Mouse (Mus musculus) naive thymus-derived CD4-positive, alpha-beta T cell, adult 2 months (primary cell): ENCODE data around the gene Susd6.

ENCODE experiments used
- DNase-seq: peaks from one replicate; pipeline ENCODE4 v3.0.0-alpha.2; 2011; ENCODE audit warnings: low read depth

The Susd6 gene

GRCm38 (mm10) chr12:80838271-80838670 is 48.0 kb downstream of the Susd6 start:
- no peak for DNase-seq

- DNase-seq = no peak
Measured at GRCm38 (mm10) chr12:80838787-80839186, 48.5 kb downstream of the Susd6 start.

- no peak for DNase-seq
Measured at GRCm38 (mm10) chr12:80839631-80840030, 49.3 kb downstream of the Susd6 start.

DNA sequence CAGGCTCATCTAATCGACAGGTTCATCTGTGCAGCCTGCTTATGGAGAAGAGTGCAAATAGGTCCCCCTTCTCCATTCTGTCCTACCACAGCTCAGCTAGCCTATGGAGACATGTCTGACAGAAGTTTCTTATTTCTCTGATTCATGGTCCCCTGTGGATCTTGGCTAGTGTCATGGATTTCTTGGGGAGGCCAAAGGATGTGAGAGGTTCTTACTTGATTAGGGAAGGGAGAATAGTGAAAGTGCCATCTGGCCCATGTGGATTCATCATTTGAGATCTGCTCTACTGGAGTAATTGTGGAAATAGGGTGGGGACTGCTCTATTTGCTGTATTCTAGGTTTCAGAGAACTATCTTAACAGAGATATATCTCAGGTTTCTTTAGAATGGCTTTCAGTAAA is 51.3 kb downstream of the Susd6 start:
- DNase-seq = no peak

DNA sequence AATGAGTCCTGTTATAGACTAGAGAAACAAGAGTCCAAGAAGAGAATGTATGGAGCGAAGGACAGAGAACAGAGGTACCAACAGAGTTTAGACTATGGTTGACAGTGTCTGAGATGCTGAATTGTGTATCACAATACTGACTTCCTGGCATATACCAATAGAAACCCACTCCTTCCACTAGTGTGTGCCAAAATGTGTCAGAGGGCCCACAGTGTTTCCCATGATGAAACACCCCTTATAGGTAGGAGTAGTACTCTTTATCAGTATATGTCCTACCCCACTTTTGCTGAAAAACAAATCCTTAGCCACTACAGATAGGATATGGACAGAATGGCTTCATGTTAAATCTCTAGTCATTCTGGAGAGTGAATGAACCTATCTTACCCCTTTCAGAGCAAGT is 52.3 kb downstream of the Susd6 start:
- DNase-seq = no peak

DNA sequence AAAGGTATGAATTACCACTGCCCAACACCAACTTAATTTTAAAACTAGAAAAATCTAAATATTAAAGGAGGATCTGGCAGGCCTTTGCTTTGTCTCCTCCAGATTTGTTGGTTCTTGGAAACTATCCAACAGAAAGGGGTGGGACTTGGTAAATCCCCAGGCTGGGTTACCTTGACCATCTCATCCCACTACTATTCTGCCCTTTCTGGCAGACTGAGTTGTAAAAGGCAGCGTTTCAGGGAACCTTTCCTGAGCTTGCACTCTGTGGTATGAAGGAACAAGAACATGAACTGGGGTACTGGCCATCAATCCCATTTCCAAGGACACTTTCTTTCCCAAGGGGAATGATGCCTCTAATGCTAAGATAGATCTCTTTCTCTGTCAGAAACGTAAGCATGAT is 52.9 kb downstream of the Susd6 start:
- DNase-seq = no peak

DNA sequence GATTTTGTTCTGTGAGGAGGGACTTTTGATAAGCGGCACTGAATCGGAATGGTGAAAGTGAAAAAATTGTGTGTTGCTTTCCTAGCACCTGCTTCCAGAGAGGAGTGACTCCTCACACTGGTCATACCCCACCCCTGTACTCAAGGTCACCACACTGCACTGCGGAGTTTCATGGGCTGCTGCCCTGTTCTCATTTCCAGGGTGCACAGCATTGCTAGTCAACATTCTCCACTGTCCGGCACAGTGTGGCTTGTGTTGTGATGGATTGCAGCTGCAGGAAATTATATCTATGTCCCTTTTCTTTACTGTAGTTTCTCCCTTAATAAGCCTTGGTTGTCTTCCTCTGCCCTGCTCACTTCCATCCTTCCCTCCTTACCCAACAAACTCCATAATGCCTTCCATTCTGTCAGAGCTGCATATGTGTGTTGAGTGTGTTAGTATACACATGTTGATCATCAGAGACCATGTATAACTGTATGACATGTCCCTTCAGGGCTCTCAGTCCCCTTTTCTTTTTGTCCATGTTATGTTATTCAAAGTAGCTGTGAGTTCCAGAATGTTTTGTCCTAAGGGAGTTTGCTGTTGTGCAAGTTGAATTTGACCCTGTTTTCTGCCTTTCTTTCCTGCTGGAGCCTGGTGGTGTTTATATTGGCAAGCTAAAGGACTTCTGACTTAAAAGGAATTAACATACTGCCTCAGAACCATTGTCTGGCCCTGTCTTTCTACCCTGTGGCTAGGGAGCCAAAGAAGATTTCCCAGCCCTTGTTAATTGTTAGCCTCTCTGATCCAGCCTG is 53.5 kb downstream of the Susd6 start:
- no peak for DNase-seq

GRCm38 (mm10) chr12:80845901-80846300 is 55.6 kb downstream of the Susd6 start:
- no peak for DNase-seq

DNA sequence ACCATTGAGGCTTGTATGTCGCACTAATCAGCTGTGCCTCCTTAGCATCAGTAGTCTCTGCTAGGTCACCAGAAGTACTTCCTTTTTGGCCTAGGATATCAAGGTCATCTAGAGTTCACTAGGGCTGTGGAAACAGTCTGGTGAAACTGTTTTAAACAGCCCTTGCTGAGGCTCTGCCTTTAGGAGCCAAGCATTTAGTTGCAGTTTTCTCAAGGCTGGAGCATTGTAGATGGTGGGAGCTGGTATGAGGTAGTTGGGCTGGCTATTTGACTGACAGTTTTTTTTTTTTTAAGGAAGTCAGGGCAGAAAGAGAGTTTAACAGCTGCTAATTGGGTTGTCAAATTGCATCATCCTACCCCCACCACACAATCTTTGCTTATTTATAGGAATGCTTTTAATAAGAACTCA is 56.6 kb downstream of the Susd6 start:
- peak; percentile 31 for DNase-seq

DNA sequence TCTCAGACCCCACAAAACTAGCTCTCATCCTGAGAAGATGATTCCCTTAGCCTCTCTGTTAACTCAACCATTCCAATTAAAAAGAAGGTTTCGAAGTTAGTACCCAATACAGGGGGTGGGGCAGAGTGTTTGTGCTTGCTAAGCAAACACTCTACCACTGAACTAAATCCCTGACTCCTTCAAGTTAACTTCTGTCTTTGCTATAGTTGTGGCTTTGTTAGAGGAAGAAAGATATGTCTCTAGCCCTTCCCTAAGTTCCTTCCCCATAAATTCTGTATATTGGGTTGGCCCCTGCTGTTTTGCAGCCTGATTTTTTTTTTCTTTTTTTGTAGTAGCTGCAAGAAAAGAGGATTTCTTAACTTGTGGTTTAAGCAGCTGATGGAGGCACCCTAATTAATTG is 61.7 kb downstream of the Susd6 start:
- no peak for DNase-seq

- DNase-seq = no peak
Measured at GRCm38 (mm10) chr12:80853737-80854136, 63.4 kb downstream of the Susd6 start.

DNA sequence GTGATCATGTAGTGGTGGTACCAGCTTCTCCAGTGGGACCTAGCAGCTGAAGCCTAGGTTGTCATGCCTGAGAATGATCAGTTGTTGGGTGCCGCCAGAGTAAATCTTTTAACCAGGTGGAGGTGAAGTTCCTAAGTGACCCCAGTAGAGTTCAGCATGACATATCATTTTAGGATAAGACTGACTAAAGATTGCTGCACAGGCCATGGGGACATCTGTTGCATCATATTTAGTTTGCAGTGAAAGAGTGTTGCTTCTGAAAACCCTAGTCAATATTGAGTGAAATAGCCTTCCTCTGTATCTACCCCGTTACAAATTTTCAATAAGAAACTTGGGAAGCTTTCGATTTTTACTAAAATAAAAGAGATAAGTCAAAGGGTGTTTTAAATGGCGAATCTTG is 64.4 kb downstream of the Susd6 start:
- no peak for DNase-seq

GRCm38 (mm10) chr12:80855100-80855499 is 64.8 kb downstream of the Susd6 start:
- no peak for DNase-seq

- DNase-seq = no peak
Measured at GRCm38 (mm10) chr12:80855581-80855980, 65.3 kb downstream of the Susd6 start.

DNA sequence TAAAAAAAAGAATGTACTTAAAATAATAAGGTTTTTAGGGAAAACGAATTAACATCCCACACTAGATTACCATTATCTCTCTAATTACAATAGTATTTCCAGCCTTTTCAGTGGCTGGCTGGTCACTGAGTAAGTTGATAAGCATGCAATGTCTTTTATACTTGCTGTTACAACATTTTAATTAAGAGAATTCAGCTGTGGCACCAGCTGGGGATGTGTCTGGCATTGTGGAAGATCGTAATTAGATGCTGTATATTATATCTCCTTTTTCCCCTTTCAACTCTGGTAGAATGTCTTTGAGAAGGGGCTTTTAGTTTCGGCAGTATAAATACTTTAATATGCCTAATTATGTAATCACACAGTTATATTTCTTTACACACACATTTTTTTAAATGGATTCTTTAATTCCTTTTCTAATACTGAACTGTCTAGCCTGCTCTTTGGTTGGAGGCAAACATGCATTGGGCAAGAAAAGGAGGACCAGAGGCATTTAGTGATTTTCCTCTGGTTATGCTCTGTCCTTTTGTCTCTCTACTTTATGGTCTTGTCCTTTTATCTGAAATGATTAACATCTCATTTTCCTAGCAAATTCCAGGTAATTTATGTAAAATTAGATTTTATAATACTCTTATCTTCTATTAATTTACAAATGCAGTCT is 67.5 kb downstream of the Susd6 start:
- DNase-seq = no peak

GRCm38 (mm10) chr12:80858307-80858706 is 68.0 kb downstream of the Susd6 start:
- DNase-seq = no peak

DNA sequence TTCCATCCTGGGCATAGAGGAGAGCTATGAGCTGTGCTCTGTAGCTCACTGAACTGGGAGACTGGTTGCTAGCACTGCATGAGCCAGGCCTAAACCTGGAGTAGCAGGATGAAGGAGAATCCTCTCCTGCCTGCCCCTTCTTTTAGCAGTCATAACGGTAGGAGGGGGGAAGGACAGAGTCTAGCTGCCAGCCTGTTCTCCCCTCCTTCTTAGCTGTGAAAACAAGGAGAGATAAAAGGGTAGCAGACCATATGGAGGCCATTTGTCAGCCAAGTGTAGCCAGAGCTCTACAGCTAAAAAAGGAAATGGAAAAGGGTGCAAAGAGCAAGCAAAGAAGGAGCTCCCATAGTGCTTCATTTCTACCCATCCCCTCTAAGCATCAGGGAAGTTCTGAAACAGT is 71.6 kb downstream of the Susd6 start:
- no peak for DNase-seq

DNA sequence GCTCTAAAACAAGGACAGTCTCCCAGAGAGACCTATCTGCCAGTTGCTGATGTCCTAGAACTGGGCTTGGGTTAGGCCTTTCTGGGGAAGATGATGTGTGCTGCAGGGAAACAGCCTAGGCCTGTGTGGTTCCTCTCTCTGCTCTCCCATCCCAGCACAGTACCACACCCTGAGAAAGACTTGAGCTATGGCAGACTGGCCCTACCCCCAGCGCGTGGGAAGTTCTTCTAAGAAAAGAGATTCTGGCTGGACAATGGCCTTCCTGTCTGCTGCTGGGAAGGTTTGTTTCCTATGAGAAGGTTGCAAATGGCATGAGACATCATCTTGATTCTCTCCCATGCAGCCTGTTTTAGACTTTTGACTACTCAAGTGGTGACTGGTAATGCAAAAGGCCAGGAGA is 73.1 kb downstream of the Susd6 start:
- DNase-seq = no peak

DNA sequence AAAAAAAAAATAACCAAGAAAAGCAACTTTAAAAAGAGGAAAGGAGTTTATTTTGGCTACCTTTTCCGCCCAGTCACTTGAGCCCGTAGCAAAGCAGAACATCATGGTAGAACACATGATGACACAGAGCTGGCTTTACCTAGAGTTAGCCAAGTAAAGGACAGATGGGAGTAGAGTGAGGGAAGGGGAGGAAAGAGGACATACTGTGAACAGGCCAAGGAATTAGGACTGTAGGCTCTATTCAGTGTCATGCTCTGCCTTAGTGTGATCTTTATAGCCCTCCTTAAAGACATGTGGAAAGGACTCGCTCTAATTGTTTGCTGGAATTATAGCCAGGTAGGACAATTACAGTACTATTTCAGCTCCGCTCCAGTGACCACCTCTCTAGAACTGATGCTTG is 74.9 kb downstream of the Susd6 start:
- no peak for DNase-seq

DNA sequence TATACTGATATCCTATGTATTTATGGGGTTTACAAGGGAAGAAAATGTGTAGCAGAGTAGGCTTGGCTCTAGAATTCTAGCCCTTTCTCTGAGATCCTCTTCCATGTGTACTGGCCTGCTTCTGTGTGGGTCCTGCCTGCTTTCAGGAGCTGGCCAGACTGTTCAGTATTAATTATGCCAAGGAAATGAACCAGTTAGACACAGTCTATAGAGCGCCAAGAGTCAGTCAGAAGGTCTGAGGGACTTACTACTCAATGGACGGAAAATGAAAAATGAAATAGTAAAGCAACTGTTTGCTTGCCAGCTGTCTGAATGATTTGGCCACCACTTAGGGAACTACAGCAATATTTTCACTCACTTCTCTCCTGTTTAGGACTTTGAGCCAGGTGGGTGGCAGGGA is 75.7 kb downstream of the Susd6 start:
- no peak for DNase-seq

GRCm38 (mm10) chr12:80867083-80867482 is 76.8 kb downstream of the Susd6 start:
- DNase-seq = no peak

DNA sequence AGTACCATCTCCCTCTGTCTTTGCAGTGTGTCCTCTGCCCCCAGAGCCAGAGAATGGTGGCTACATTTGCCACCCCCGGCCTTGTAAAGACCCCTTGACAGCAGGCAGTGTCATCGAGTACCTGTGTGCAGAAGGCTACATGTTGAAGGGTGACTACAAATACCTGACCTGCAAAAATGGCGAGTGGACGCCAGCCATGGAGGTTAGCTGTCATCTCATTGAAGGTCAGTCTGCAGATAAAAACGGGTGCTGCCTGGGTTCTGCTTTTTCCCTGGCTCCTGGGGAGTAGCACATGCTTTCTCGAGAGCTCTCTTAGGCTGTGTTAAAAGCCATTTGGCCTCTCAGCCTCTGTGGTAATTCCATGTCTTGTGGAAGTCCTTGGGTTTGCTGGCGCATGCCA is 78.1 kb downstream of the Susd6 start:
- no peak for DNase-seq

- no peak for DNase-seq
Measured at GRCm38 (mm10) chr12:80877215-80878092, 87.1 kb downstream of the Susd6 start.
